In genomic region chr15:5173217-5173820, GRCm38 (mm10) we compare ENCODE assay signal across 19 mouse cellular contexts. TPM values are rescaled to one million over a fixed set of nuclear protein-coding genes. Genes with fewer than 3 reads are reported as not detected.
DNase-seq lines count a peak whose midpoint lies in the region; ATAC-seq and TF ChIP-seq lines count a peak whose summit lies in the region.
"Had no signal": no experiment of that assay in that cellular context is flagged by ENCODE, and none has a peak within 500 bp of the region (broad histone marks: within the 10 kb centered on the region; RNA-seq: fewer than 3 reads in every experiment).

No protein-coding gene starts in this region.

- H3K27me3 ChIP-seq in kidney, adult 2 months (replicated peaks; ENCODE audit: control insufficient read depth, insufficient read depth, low read length), result no peaks in the 10 kb centered on the region
- no peaks in the 10 kb centered on the region for H3K27me3 ChIP-seq in kidney, embryonic 15.5 days
- H3K27me3 ChIP-seq in liver, adult 2 months (ENCODE audit: control insufficient read depth, insufficient read depth, low read length), result no peaks in the 10 kb centered on the region
- no peaks in the 10 kb centered on the region for H3K27me3 ChIP-seq in liver, postnatal 0 days (ENCODE audit: insufficient read depth, low read length)
- H3K27me3 ChIP-seq: CH12.LX; embryonic facial prominence, embryonic 13.5 days; forebrain, embryonic 12.5 days; heart, embryonic 12.5 days; Patski had no signal

- DNase-seq in kidney, adult 2 months, result peak; percentile 74
- peak; percentile 84 for DNase-seq in liver, adult 2 months (ENCODE audit: extremely low read depth, low read depth, low spot score)
- DNase-seq in liver, postnatal 0 days, result no peak
- peak; percentile 73 for DNase-seq in 416B (ENCODE audit: low read depth)
- DNase-seq in spleen, adult 18-20 months, result no peak
- DNase-seq: adrenal gland, postnatal 14 days; cerebellum, adult 11-12 months; cerebellum, adult 9-10 months; cerebellum, postnatal 25 days; gastrocnemius, postnatal 14 days had no signal

- no peak for TF ChIP-seq POLR2A in kidney, adult 2 months (IDR thresholded peaks at IDR 0.05; ENCODE audit: low read depth, low read length)
- TF ChIP-seq POLR2A in liver, adult 2 months (IDR thresholded peaks at IDR 0.05; ENCODE audit: extremely low read depth, insufficient read depth, low read length), result no peak

- no peak for TF ChIP-seq EP300 in liver, postnatal 0 days (IDR thresholded peaks at IDR 0.05; ENCODE audit: low read depth)

- no peak overlapping the region for H3K9ac ChIP-seq in kidney, embryonic 15.5 days
- no peak overlapping the region for H3K9ac ChIP-seq in liver, adult 2 months (ENCODE audit: low read depth, low read length)
- H3K9ac ChIP-seq in liver, postnatal 0 days (replicated peaks), result no peak overlapping the region
- H3K9ac ChIP-seq: embryonic facial prominence, embryonic 13.5 days; forebrain, embryonic 12.5 days; heart, embryonic 12.5 days had no signal

- peaks cover 8% of the 10 kb centered on the region for H3K36me3 ChIP-seq in kidney, adult 2 months (ENCODE audit: control insufficient read depth, insufficient read depth, low read length)
- peaks cover 82% of the 10 kb centered on the region for H3K36me3 ChIP-seq in kidney, embryonic 15.5 days
- peaks cover 24% of the 10 kb centered on the region for H3K36me3 ChIP-seq in liver, adult 2 months (ENCODE audit: control insufficient read depth, insufficient read depth, low read length)
- peaks cover 64% of the 10 kb centered on the region for H3K36me3 ChIP-seq in liver, postnatal 0 days (replicated peaks; ENCODE audit: insufficient read depth, low read length)

- H3K4me2 ChIP-seq in kidney, embryonic 15.5 days, result no peak overlapping the region
- H3K4me2 ChIP-seq in liver, postnatal 0 days (ENCODE audit: low read depth, low read length), result no peak overlapping the region
- H3K4me2 ChIP-seq: embryonic facial prominence, embryonic 13.5 days; forebrain, embryonic 12.5 days; heart, embryonic 12.5 days had no signal

- no peaks in the 10 kb centered on the region for H3K4me1 ChIP-seq in kidney, adult 2 months (ENCODE audit: control insufficient read depth, insufficient read depth, low read length)
- H3K4me1 ChIP-seq in kidney, embryonic 15.5 days, result no peaks in the 10 kb centered on the region
- H3K4me1 ChIP-seq in liver, adult 2 months (ENCODE audit: control insufficient read depth, insufficient read depth, low read length), result peaks cover 8% of the 10 kb centered on the region
- H3K4me1 ChIP-seq in liver, postnatal 0 days (ENCODE audit: insufficient read depth), result no peaks in the 10 kb centered on the region
- H3K4me1 ChIP-seq: embryonic facial prominence, embryonic 13.5 days; forebrain, embryonic 12.5 days; heart, embryonic 12.5 days had no signal

- no peaks in the 10 kb centered on the region for H3K79me2 ChIP-seq in liver, adult 2 months (ENCODE audit: control insufficient read depth, insufficient read depth, low read length)

- no peak overlapping the region for H3K4me3 ChIP-seq in kidney, adult 2 months (ENCODE audit: insufficient read depth, low read depth, low read length)
- no peak overlapping the region for H3K4me3 ChIP-seq in kidney, embryonic 15.5 days (replicated peaks)
- no peak overlapping the region for H3K4me3 ChIP-seq in liver, adult 2 months (ENCODE audit: insufficient read depth, low read depth, low read length)
- no peak overlapping the region for H3K4me3 ChIP-seq in liver, postnatal 0 days (ENCODE audit: low read depth, low read length)
- H3K4me3 ChIP-seq: embryonic facial prominence, embryonic 13.5 days; forebrain, embryonic 12.5 days; heart, embryonic 12.5 days had no signal

- WGBS in kidney, adult 2 months, result 66% methylated on average over 12 of the region's 12 CpGs
- WGBS in kidney, embryonic 15.5 days, result 92% methylated on average over 12 of the region's 12 CpGs
- WGBS in liver, adult 2 months, result 66% methylated on average over 12 of the region's 12 CpGs
- 67% methylated on average over 12 of the region's 12 CpGs for WGBS in liver, postnatal 0 days (ENCODE audit: insufficient replicate concordance)

- no peaks in the 10 kb centered on the region for H3K9me3 ChIP-seq in kidney, embryonic 15.5 days (replicated peaks)
- H3K9me3 ChIP-seq in liver, postnatal 0 days (ENCODE audit: low read length), result no peaks in the 10 kb centered on the region
- H3K9me3 ChIP-seq: embryonic facial prominence, embryonic 13.5 days; forebrain, embryonic 12.5 days; heart, embryonic 12.5 days had no signal

- ATAC-seq in kidney, embryonic 15.5 days (replicated peaks; ENCODE audit: low FRiP score), result no peak
- ATAC-seq in liver, postnatal 0 days, result no peak
- ATAC-seq in hematopoietic stem cell, adult 5-6 weeks (replicated peaks in 1 of 2; ENCODE audit: insufficient read depth in 1 of 2, low FRiP score in 2 of 2, low TSS enrichment in 1 of 2, low read depth in 1 of 2, poor library complexity in 2 of 2, severe bottlenecking in 2 of 2), result peak; percentile 83 to 87
- ATAC-seq: activated CD4-positive, CD25-positive, alpha-beta regulatory T cell, adult 4 months; forebrain, embryonic 16.5 days; Patski had no signal

- no peak for TF ChIP-seq CTCF in kidney, adult 2 months (conservative IDR thresholded peaks at IDR 0.05; ENCODE audit: insufficient read depth, insufficient read length, low read depth, low read length)
- no peak for TF ChIP-seq CTCF in liver, adult 2 months (IDR thresholded peaks at IDR 0.05; ENCODE audit: low read depth, low read length)
- TF ChIP-seq CTCF in liver, postnatal 0 days (IDR thresholded peaks at IDR 0.05; ENCODE audit: low read depth), result no peak

- H3K27ac ChIP-seq in kidney, adult 2 months (ENCODE audit: insufficient read depth, low read depth, low read length), result no peak overlapping the region
- no peak overlapping the region for H3K27ac ChIP-seq in kidney, embryonic 15.5 days
- H3K27ac ChIP-seq in liver, adult 2 months (replicated peaks; ENCODE audit: insufficient read depth, low read depth, low read length), result peak overlapping the region; percentile 55; the same call in 1 of the 2 replicates
- no peak overlapping the region for H3K27ac ChIP-seq in liver, postnatal 0 days (ENCODE audit: low read depth)
- H3K27ac ChIP-seq: embryonic facial prominence, embryonic 13.5 days; forebrain, embryonic 12.5 days had no signal

RNA-seq across cellular contexts. Expression of gene Ttc33, which starts 12.0 kb away (rescaled TPM):
- 9.6 and 14.2 TPM in 2 replicates for polyA plus RNA-seq in kidney, adult 2 months (2012; rRNA removed)
- 45.1 and 45.2 TPM in 2 replicates for polyA plus RNA-seq in kidney, embryonic 15.5 days (2015; fragmentation: Nextera tagmentation; extraction: Ambion mirVana)
- total RNA-seq in liver, adult 2 months (2014; rRNA removed), result 24.6 and 34.7 TPM in 2 replicates
- polyA plus RNA-seq in liver, adult 2 months (2012; rRNA removed), result 3.7 and 3.9 TPM in 2 replicates
- 16.3 and 16.5 TPM in 2 replicates for polyA plus RNA-seq in liver, postnatal 0 days (2015; fragmentation: Nextera tagmentation; extraction: Ambion mirVana)
- total RNA-seq in hematopoietic stem cell, adult 5-6 weeks (2017), result 59.2 and 76.6 TPM in 2 replicates

RNA-seq across cellular contexts. Expression of gene Prkaa1, which starts 29.7 kb away (rescaled TPM):
- polyA plus RNA-seq in kidney, adult 2 months (2012; rRNA removed), result 5.3 and 6.5 TPM in 2 replicates
- polyA plus RNA-seq in kidney, embryonic 15.5 days (2015; fragmentation: Nextera tagmentation; extraction: Ambion mirVana), result 22.6 and 23.7 TPM in 2 replicates
- 6.3 and 7.8 TPM in 2 replicates for total RNA-seq in liver, adult 2 months (2014; rRNA removed)
- polyA plus RNA-seq in liver, adult 2 months (2012; rRNA removed), result 1.8 and 1.9 TPM in 2 replicates
- polyA plus RNA-seq in liver, postnatal 0 days (2015; fragmentation: Nextera tagmentation; extraction: Ambion mirVana), result 6.8 and 7.2 TPM in 2 replicates
- 25.6 and 38.5 TPM in 2 replicates for total RNA-seq in hematopoietic stem cell, adult 5-6 weeks (2017)

RNA-seq across cellular contexts. Expression of gene Rpl37, which starts 56.9 kb away (rescaled TPM):
- polyA plus RNA-seq in kidney, adult 2 months (2012; rRNA removed), result 663 and 821 TPM in 2 replicates
- 602 and 688 TPM in 2 replicates for polyA plus RNA-seq in kidney, embryonic 15.5 days (2015; fragmentation: Nextera tagmentation; extraction: Ambion mirVana)
- total RNA-seq in liver, adult 2 months (2014; rRNA removed), result 386 and 436 TPM in 2 replicates
- polyA plus RNA-seq in liver, adult 2 months (2012; rRNA removed), result 282 and 301 TPM in 2 replicates
- polyA plus RNA-seq in liver, postnatal 0 days (2015; fragmentation: Nextera tagmentation; extraction: Ambion mirVana), result 412 and 430 TPM in 2 replicates
- total RNA-seq in hematopoietic stem cell, adult 5-6 weeks (2017), result 1,644 and 2,194 TPM in 2 replicates

Comparison
In these comparisons a context has a peak if more than half of its experiments do, and no peak if none do; other contexts are left out.
1. DNase-seq: peak in kidney, adult 2 months (single experiment), liver, adult 2 months (single experiment) and 416B (single experiment); none in liver, postnatal 0 days (single experiment) and spleen, adult 18-20 months (0 of 2).
2. ATAC-seq: peak in hematopoietic stem cell, adult 5-6 weeks (2 of 2); none in kidney, embryonic 15.5 days (single experiment) and liver, postnatal 0 days (single experiment).